Mouse (Mus musculus) embryo, embryonic 10.5 days (tissue): ENCODE measurements around the gene Foxl1.
"Not testable (repeated sequence)": the region's sequence is repeated elsewhere in the genome, so short reads cannot be mapped to it uniquely, and the experiment has no call there.

Source experiments
- DNase-seq: peaks from one replicate; pipeline ENCODE4 v3.0.0-alpha.2; 2015; ENCODE audit warnings: low spot score

The Foxl1 gene

DNA sequence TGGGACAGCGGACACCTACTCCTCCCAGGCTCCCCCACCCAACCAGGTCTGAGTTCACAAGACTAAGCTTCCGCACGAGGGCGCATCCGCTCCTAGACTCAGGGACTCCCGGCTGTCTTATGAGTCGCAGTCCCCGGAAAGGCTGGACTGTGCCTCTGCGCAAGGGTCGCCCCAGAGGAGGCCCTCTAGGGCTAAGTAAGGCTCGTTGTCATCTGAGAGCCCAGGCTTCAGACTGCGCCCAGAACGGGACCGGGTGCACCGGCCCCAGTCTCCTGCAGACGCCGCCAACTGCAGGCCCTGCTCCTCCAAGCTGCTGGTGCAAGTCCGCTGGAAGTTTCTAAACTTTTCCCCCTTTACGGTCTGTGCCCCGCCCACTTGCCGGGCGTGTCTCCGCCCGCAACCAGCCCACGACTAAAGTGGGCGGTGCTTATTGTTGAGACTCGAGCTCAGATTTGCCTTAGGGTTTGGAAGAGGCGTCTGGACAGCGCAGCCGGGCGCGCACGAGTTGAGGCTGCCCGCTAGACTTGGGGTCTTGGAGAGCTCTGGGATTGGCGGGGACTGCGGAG, 2.3 kb upstream of the Foxl1 start:
- peak; percentile 92 for DNase-seq

GRCm38 (mm10) chr8:121126191-121126590, 1.5 kb upstream of the Foxl1 start:
- DNase-seq: peak; percentile 36

DNA sequence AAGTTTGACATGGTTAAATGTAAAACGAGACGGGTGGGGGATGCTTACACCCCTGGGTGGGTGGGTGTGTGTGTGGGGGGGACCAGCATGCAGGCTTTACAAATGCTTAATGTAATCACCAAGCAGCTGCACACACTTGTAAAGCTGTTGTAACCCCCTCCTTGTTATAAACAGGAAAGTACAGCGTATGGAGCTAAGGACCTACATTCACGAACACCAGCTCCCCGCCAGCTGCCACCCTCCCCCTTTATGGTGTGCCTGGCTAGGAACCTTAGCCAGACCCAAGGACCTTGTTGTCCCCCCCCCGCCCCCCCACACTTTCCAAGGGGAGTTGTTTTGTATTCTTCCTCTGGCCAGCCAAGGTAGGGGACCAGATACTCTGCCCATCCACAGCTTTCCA, 1.0 kb upstream of the Foxl1 start:
- DNase-seq: no peak

- DNase-seq: no peak
These were observed 444 bp upstream of the Foxl1 start for GRCm38 (mm10) chr8:121127291-121127701.

GRCm38 (mm10) chr8:121128531-121129264, 958 bp downstream of the Foxl1 start:
- DNase-seq: peak; percentile 37

- DNase-seq: peak; percentile 39
These were observed 1.7 kb downstream of the Foxl1 start for GRCm38 (mm10) chr8:121129265-121129940.

DNA sequence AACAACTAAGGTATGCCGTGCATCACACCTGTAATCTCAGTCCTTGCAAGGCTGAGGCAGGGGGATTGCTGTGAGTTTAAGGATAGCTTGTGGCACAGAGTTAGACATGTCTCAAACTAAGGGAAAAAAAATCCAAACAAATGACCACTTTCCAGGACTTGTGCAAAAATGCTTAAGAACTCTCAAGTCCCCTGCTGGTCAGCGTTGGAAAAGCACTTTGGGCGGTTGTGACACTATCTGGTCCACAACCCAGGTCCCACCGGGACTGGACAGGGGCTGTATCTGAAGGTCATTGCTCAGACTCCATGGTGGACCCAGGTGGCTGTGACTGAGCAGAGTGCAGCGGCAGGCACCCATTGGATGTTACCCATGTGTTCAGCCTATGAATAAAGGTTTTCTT, 2.8 kb downstream of the Foxl1 start:
- DNase-seq: peak; percentile 78

- no peak for DNase-seq
These were observed 5.3 kb downstream of the Foxl1 start for GRCm38 (mm10) chr8:121132961-121133513.

- DNase-seq: no peak
These were observed 6.4 kb downstream of the Foxl1 start for GRCm38 (mm10) chr8:121134102-121134501.

- no peak for DNase-seq
These were observed 6.8 kb downstream of the Foxl1 start for GRCm38 (mm10) chr8:121134512-121134911.

DNA sequence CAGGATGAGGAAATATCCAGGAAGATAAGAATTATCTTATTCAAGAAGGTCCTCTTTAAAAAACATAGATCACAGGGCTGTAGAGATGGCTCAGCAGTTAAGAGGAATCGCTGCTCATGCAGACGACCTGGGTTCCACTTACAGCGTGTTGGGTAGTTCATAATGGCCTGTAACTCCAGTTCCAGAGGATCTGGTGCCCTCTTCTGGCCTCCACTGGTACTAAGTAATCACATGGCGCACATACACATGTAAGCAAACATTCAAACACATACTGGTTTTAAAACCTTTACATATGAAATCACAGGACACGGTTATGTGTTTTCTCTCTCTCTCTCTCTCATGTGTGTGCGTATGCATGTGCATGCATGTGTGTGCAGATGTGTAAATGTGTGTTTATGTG, 9.1 kb downstream of the Foxl1 start:
- DNase-seq: no peak

GRCm38 (mm10) chr8:121145457-121146134, 17.9 kb downstream of the Foxl1 start:
- not testable (repeated sequence) for DNase-seq

- no peak for DNase-seq
These were observed 20.9 kb downstream of the Foxl1 start for GRCm38 (mm10) chr8:121148573-121149083.

DNA sequence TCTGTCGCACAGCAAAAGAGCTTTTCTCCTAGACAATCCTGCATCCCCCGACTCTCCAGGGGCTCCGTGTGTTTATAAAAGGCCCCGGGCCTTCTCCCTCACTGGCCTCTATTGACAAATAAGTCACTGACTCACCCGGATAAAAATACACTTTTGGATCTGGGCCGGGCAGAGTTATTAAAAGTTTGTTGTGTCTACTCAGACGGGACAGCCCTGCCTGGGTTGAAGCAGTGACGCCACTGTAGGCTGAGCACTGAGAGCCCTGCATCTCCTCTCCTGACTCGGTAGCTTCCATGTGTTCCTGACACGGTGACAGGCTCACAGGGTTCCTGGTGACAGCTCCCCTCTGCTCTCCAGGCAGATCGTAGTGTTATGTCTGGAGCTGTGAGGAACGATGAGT, 24.7 kb downstream of the Foxl1 start:
- DNase-seq: no peak

- DNase-seq: no peak
These were observed 29.3 kb downstream of the Foxl1 start for GRCm38 (mm10) chr8:121156990-121157491.

DNA sequence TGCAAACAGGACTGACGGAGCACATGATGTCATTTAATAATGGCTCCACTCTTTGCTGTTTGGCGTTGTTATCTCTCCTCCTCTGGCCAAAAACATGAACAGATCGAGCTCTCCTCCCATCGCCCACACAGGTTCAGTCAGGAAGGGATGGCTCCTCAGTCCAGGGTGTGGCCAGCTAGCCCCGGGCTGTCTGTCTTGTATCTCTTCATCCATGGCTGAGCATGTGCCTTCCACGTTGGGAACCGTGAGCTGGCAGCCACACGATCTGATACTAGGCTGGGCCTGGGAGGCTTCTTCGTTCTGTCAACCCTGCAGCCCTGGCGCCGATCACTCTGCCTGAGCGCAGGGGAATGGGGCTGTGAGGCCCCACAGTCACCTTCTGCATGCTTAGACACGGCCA, 31.1 kb downstream of the Foxl1 start:
- no peak for DNase-seq

GRCm38 (mm10) chr8:121161437-121161836, 33.7 kb downstream of the Foxl1 start:
- DNase-seq: no peak

DNA sequence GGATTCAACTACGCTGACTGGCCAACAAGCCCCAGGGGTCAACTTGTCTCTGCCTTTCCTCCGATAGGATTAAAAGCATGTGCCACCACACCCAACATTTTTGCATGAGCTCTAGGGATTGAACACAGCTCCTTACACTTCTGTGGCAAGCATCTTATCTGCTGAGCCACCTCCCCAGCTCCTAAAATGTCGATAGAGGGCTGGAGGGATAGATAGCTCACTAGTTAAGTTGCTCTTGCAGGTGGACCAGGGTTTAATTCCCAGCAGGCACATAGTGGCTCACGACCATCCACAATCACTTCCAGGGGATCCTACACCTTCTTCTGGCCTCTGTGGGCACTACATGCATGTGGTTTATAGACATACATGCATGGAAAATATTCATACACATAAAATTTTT, 34.7 kb downstream of the Foxl1 start:
- no peak for DNase-seq

- DNase-seq: no peak
These were observed 35.4 kb downstream of the Foxl1 start for GRCm38 (mm10) chr8:121162906-121163695.

GRCm38 (mm10) chr8:121164017-121164469, 36.3 kb downstream of the Foxl1 start:
- DNase-seq: no peak

- DNase-seq: no peak
These were observed 40.3 kb downstream of the Foxl1 start for GRCm38 (mm10) chr8:121168033-121168432.
